Mouse (Mus musculus): ENCODE results near the gene Gm5617. TPM values are rescaled to one million over a fixed set of nuclear protein-coding genes. Genes with fewer than 3 reads are reported as not detected.

The Gm5617 gene
- polyA plus RNA-seq, 1 experiment from 2014 or later, result 72.3 TPM

DNA sequence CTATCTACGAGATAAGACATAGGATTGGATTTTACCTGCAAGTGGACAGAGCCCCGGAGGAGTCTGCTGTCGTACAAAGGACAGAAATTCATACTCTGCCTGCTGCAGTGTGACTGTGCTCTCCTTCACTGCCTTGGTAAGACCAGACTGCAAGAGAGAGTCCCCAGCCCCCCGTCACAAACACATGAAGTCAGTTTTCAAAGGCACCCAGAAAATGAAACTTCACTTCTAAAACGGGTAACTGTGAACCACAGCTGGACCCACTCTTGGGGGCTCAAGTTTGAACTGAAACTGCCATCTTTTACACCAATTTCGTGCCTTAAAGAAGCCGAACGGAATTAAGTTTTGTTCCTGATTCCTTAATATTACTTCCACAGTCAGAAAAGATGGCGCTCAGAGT, 20.9 kb upstream of the Gm5617 start:
- H3K9me3 ChIP-seq (ENCODE audit: control insufficient read depth), result no peaks in the 10 kb centered on the region
- no peak for TF ChIP-seq CTCF (IDR thresholded peaks at IDR 0.05; ENCODE audit: low read depth)
- H3K4me3 ChIP-seq (ENCODE audit: low read depth, low read length), result no peak overlapping the region
- 93% methylated on average over 9 of the region's 9 CpGs for WGBS
- no peaks in the 10 kb centered on the region for H3K4me1 ChIP-seq (replicated peaks; ENCODE audit: control insufficient read depth, insufficient read depth, low read length)
- H3K27ac ChIP-seq (ENCODE audit: low read depth, low read length), result no peak overlapping the region
- H3K4me2 ChIP-seq (replicated peaks; ENCODE audit: low read depth), result no peak overlapping the region
- H3K9ac ChIP-seq (ENCODE audit: low read depth, low read length), result no peak overlapping the region
- peaks cover 24% of the 10 kb centered on the region for H3K36me3 ChIP-seq (ENCODE audit: control insufficient read depth, insufficient read depth)
- ATAC-seq, result no peak
- no peaks in the 10 kb centered on the region for H3K27me3 ChIP-seq (replicated peaks; ENCODE audit: control insufficient read depth, insufficient read depth, low read length)

DNA sequence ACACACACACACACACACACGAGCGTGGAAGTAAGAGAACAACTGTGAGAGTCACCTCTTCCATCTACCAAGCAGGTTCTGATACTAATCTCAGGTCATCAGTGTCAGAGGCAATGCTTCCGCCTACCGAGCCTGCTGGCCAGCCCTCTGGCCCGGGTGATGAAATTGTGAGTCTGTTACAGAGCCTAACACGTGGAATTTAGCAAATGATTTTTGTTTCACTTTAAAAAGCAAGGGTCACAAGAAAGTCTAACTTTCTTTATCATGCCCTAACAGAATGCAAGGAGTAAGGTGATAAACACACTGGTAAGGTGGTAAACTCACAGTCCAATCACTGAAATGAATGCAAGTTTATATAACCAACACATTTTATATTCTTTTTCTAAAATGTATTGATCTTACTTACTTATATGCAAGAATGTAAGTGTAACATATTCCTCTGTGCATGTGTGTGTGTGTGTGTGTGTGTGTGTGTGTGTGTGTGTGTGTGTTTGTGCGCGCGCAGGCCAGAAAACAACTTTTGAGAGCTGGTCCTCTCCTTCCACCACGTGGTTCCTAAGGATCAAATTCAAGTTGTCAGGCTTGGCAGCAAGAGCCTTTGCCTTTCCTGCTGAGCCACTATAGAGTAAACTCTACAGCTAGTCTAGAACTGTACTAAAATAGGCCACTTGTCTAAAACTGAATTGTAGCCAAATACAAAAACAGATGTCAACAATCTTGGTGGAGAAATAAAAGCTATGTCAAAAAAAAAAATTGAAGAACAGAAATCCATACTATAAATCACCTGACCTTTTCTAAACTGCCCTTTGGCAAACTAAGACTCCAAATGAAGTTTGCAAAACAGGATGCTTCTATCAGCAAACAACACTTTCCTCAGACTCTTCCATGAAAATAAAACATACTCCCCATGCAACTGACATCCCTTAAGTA, 18.7 kb upstream of the Gm5617 start:
- no peaks in the 10 kb centered on the region for H3K4me1 ChIP-seq (replicated peaks; ENCODE audit: control insufficient read depth, insufficient read depth, low read length)
- no peaks in the 10 kb centered on the region for H3K9me3 ChIP-seq (ENCODE audit: control insufficient read depth)
- no peak overlapping the region for H3K27ac ChIP-seq (ENCODE audit: low read depth, low read length)
- no peaks in the 10 kb centered on the region for H3K27me3 ChIP-seq (replicated peaks; ENCODE audit: control insufficient read depth, insufficient read depth, low read length)
- H3K36me3 ChIP-seq (ENCODE audit: control insufficient read depth, insufficient read depth), result peaks cover 14% of the 10 kb centered on the region
- no peak overlapping the region for H3K9ac ChIP-seq (ENCODE audit: low read depth, low read length)
- WGBS, result 78% methylated on average over 10 of the region's 10 CpGs
- no peak overlapping the region for H3K4me3 ChIP-seq (ENCODE audit: low read depth, low read length)
- no peak overlapping the region for H3K4me2 ChIP-seq (replicated peaks; ENCODE audit: low read depth)
- no peak for TF ChIP-seq CTCF (IDR thresholded peaks at IDR 0.05; ENCODE audit: low read depth)
- ATAC-seq, result no peak

DNA sequence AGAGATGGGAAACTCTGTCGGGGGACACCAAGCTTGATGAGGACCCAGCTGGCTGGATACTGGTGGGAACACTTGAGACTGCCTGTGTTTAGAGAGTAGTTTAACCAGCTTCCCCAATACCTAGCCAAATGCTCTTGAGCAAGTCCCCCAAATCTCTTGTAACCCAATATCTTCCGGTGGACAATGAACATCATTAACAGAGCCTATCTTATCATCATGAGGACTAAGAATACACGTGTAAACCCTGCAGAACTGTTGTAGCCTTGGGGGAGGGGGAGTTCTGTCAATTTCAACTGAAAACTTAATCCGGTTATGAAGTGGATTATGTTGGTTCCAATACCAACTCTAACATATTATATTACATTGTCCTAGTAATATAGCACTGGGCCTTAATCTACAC, 16.4 kb upstream of the Gm5617 start:
- no peak for TF ChIP-seq CTCF (IDR thresholded peaks at IDR 0.05; ENCODE audit: low read depth)
- no peak overlapping the region for H3K4me2 ChIP-seq (replicated peaks; ENCODE audit: low read depth)
- no peaks in the 10 kb centered on the region for H3K9me3 ChIP-seq (ENCODE audit: control insufficient read depth)
- WGBS, result 81% methylated on average over 4 of the region's 4 CpGs
- H3K9ac ChIP-seq (ENCODE audit: low read depth, low read length), result no peak overlapping the region
- H3K27me3 ChIP-seq (replicated peaks; ENCODE audit: control insufficient read depth, insufficient read depth, low read length), result no peaks in the 10 kb centered on the region
- ATAC-seq, result no peak
- H3K36me3 ChIP-seq (ENCODE audit: control insufficient read depth, insufficient read depth), result peaks cover 3% of the 10 kb centered on the region
- no peak overlapping the region for H3K27ac ChIP-seq (ENCODE audit: low read depth, low read length)
- H3K4me3 ChIP-seq (ENCODE audit: low read depth, low read length), result no peak overlapping the region
- H3K4me1 ChIP-seq (replicated peaks; ENCODE audit: control insufficient read depth, insufficient read depth, low read length), result no peaks in the 10 kb centered on the region

DNA sequence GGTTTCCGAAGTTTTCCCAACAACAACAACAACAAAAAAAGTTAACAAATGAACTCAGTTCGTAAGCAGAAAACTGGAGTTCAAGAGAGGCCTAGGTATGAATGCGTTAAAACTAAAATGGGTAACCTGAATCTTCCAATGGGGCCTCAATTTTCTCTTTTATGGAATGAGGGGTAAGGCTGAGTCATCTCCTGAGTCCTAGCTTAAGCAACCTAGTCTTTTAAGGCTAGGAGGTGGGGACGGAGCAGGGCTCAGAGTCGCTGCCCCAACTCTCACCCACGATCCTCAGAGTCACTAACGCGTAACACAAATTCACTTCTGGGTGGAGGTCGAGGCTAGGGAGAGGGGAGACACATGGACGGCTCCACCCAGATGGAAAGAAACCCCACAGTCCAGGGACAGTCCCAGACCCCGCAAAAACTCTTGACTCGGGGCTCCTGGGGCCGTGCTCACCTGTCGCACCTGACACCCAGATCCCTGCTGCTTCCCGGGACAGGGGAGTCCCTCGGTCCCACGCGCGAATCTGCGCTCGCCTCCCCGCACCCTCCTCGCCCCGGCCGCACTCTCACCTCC, 15.3 kb upstream of the Gm5617 start:
- peak; percentile 39 for ATAC-seq
- Histone ChIP-seq H3K4me2 (replicated peaks; ENCODE audit: low read depth) (peak overlapping the region; percentile 97), H3K27ac (ENCODE audit: low read depth, low read length) (no peak overlapping the region; the same call in 1 of the 2 replicates), H3K27me3 (replicated peaks; ENCODE audit: control insufficient read depth, insufficient read depth, low read length) (no peaks in the 10 kb centered on the region), H3K36me3 (ENCODE audit: control insufficient read depth, insufficient read depth) (peaks cover 5% of the 10 kb centered on the region; the same call in 1 of the 2 replicates), H3K9ac (ENCODE audit: low read depth, low read length) (peak overlapping the region; percentile 71), H3K4me1 (replicated peaks; ENCODE audit: control insufficient read depth, insufficient read depth, low read length) (no peaks in the 10 kb centered on the region), H3K4me3 (ENCODE audit: low read depth, low read length) (peak overlapping the region; percentile 85), H3K9me3 (ENCODE audit: control insufficient read depth) (no peaks in the 10 kb centered on the region)
- WGBS, result 7% methylated on average over 25 of the region's 25 CpGs
- TF ChIP-seq CTCF (IDR thresholded peaks at IDR 0.05; ENCODE audit: low read depth), result no peak

DNA sequence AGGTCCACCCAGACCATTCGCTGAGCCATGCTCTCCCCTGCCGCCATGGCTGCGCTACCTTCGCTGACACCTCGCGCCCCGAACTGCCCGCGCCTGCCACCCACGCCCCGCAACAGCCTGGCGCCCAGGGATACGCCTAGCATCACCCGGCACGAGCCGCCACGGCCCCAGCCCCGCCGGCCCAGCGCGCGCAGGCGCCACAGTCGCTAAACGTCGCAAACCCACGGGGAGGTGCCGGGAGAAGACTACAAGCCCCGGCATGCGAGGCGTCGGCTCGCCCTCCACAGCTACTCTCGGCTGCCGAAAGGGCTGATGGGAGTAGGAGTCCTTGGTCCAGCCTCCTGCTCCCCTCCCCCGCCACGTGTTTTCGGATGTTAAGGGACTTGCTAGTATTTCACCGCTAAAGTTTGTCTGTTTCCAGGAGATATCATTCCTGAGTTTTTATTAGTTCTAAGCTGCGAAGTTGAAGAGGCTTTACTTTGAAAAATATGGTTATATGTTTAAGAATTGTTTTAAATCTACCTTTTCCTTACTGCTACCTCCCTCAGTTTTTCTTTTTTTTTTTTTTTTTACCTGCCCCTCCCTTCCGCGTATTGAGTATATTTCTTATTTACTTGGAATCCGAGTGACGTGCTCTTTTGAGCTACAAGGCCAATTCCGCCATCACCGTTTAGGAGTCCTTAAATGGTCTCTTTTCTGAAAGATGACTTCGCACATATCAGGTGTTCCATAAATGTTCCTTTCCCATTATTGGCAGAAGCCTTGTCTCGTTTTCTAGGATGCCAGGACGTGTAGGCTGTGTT, 14.6 kb upstream of the Gm5617 start, which contains the start of gene Rexo2:
TSS of gene Rexo2 (minus strand) at position 213 of the 803 bp plus-strand sequence.
- Histone ChIP-seq H3K4me1 (replicated peaks; ENCODE audit: control insufficient read depth, insufficient read depth, low read length) (no peaks in the 10 kb centered on the region), H3K27me3 (replicated peaks; ENCODE audit: control insufficient read depth, insufficient read depth, low read length) (no peaks in the 10 kb centered on the region), H3K4me3 (ENCODE audit: low read depth, low read length) (peak within 1 kb of the TSS; percentile 85), H3K9ac (ENCODE audit: low read depth, low read length) (peak within 1 kb of the TSS; percentile 71), H3K36me3 (ENCODE audit: control insufficient read depth, insufficient read depth) (0 out of 2 replicates have a peak, but pooled peaks cover 5% of the 10 kb centered on the region), H3K4me2 (replicated peaks; ENCODE audit: low read depth) (peak within 1 kb of the TSS; percentile 97), H3K27ac (ENCODE audit: low read depth, low read length) (no peak within 1 kb of the TSS; the same call in 1 of the 2 replicates), H3K9me3 (ENCODE audit: control insufficient read depth) (no peaks in the 10 kb centered on the region)
- TF ChIP-seq CTCF (IDR thresholded peaks at IDR 0.05; ENCODE audit: low read depth), result 0 out of 2 replicates have a peak, but pooled peaks have one; percentile 3
- 1% methylated on average over 48 of the region's 49 CpGs for WGBS
- ATAC-seq, result peak; percentile 99

All from intestine, postnatal 0 days (tissue).